Mouse (Mus musculus): ENCODE measurements at regions not wholly inside any gene's neighbourhood (a gene's known extent, or its start where the extent isn't known, plus 50 kb on each side); places are given as distances from the start of the nearest gene placed in this dataset.

DNA sequence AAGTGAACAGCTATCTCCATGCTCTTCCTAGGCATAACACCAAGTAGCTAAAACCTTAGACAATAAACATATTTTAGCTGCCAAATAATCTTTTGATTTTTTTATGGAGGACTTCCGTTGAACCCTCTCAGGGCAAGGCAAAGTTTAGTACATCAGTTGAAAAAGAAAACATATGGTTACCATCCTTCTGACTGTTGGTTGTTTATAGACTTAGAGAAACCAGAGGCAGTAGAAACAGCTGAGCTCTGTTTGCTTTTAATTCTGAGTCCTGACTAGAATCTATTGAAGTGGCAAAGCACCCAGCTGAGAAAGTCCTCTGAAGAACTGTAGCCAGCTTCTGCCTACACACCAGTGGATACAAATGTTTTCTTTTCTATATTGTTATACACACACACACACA is 109.7 kb downstream of the Alg10b start:
- TF ChIP-seq POLR2A (IDR thresholded peaks at IDR 0.05; ENCODE audit: borderline replicate concordance, insufficient read depth, low read length) (no peak), CTCF (IDR thresholded peaks at IDR 0.05; ENCODE audit: borderline replicate concordance, insufficient read depth, low read depth, low read length) (no peak)

Data from cerebellum, adult 2 months (tissue).